Mouse (Mus musculus): ENCODE data around the gene Lrrk1.

Lrrk1 gene

GRCm38 (mm10) chr7:66228610-66228920, 159.6 kb downstream of the Lrrk1 start:
- DNase-seq (ENCODE audit: extremely low read depth, low read depth), result no peak

DNA sequence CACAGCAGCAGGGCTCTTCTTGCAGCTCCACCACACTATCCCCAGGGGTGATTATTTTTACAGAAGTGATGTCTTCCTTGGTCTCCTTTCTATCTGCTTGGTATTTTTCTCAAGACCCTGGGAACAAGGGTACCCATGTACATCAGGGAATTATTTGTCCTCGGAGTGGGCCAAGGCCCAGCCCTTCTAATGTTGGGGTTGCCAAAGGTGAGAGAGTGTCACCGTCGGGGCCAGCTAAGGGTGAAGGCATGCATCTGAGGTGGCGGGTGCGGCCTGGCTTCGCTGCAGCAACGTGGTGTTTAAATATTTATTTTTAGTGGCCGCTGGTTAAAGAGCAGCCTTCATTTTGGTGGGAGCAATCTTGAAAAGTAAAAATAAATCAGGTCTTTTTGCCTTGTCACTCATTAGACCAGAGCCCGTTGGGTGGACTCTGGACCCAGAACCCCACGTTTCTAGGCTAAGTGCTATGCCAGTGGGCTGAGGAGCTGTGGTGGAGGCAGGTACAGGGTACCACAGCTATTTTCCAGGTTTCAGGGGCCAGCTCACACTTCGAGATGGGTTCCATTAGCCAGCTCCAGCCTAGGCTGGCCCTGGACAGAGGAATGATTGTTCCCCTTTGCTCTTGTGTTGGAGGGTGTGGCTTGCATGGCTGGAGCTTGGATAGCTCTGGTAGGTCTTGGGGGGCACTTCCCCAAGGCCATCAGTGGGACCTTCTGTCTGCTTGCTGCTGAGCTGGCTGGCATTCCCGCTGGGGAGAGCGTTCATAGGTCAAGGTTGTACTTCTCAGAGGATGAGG, 160.1 kb downstream of the Lrrk1 start:
- DNase-seq (ENCODE audit: extremely low read depth, low read depth), result no peak

GRCm38 (mm10) chr7:66225881-66226280, 162.3 kb downstream of the Lrrk1 start:
- peak; percentile 35 for DNase-seq (ENCODE audit: extremely low read depth, low read depth)

- no peak for DNase-seq (ENCODE audit: extremely low read depth, low read depth)
Observed at GRCm38 (mm10) chr7:66224541-66224940, 163.6 kb downstream of the Lrrk1 start.

- no peak for DNase-seq (ENCODE audit: extremely low read depth, low read depth)
Observed at GRCm38 (mm10) chr7:66223731-66224130, 164.4 kb downstream of the Lrrk1 start.

GRCm38 (mm10) chr7:66222621-66223091, 165.5 kb downstream of the Lrrk1 start:
- no peak for DNase-seq (ENCODE audit: extremely low read depth, low read depth)

- DNase-seq (ENCODE audit: extremely low read depth, low read depth), result no peak
Observed at GRCm38 (mm10) chr7:66219794-66220227, 168.3 kb downstream of the Lrrk1 start.

DNA sequence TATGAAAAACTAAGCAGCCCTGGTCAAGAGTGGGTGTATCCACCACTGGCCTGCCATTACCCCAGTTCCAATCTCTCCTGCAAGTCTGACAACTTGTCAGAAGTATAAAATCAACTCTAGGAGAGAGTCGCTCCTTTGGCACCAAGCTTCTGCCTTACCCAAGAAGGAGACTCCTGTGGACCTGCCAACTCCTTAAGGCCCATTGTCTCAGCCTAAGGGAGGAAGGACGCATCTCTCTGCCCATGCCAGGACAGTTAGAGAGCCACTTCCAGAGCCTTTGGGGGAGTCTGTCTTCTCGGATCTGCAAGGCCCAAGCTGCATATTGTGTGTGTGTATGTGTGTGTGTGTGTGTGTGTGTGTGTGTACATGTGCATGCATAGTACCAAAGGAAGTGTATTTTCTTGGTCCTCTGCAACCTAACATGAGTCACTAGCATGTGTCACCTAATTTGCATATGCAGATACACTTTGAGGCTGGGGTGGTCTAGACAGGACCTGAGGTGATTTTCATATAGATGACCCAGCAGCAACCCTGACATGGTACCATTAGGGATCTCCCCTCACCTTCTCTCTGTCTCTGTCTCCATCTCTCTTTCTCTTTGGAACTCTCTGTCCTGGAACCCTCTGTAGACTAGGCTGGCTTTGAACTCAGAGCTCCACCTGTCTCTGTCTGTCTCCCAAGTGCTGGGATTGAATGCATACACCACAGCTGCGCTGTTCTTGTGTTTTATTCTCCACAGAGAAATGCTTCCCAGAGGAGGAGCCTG, 168.9 kb downstream of the Lrrk1 start:
- no peak for DNase-seq (ENCODE audit: extremely low read depth, low read depth)

DNA sequence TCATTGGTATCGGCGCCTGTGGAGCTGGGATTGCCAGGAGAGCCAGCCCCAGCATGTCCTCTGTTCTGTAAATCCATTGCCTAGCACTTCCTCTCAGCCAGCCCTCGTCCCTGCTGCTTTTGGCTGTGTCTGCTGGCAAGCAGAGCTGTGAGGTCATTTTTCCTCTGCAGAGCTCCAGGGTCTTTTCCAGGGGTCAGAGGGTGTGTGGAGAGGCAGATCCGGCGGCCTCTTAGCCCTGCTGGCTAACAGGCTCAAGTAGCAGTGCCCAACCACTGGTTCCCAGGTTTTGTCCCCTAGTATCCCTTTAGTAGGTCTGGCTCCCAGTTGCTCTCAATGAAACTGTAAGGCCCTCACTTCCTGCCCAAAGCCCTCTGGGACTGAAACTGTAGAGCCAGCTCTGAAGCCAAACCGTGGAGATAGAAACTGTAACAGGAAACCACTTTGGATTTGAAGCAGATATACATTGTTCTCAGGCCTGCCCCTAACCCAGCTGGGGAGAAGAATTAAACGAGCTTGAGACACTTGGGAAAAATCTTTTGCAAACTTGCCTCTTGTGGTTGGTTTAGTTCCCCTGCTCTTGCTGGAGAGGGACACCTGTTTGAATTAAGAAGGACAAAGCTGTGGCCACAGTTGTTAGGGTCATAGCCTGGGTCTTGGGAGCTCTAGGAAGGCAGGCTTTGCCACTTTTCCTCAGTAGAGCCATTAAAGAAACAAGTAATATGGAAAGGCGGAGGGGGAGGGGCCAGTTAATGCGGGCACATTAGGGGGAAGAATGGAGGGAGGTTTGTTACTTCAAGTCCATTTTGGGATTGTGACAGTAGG, 169.7 kb downstream of the Lrrk1 start:
- DNase-seq (ENCODE audit: extremely low read depth, low read depth), result no peak

GRCm38 (mm10) chr7:66217531-66218094, 170.5 kb downstream of the Lrrk1 start:
- no peak for DNase-seq (ENCODE audit: extremely low read depth, low read depth)

DNA sequence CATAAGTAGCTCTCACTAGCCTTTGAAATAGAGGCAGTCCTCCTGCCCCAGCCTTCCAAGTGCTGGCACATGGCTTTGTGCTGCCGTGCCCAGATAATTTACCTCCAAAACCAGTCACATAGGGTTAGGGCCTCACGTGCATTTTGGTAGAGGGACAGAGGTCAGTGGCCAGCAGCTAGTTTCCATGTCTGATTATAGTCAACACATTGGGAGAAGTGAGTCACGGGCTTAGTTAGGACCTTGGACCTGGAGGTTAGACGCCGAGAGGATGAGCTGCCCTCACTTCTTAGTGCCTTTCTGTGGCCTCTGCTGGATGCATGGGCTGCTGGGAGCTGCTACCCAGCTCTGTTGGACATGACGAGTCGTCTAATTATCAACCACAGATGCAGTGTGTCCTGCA, 171.1 kb downstream of the Lrrk1 start:
- DNase-seq (ENCODE audit: extremely low read depth, low read depth), result no peak

GRCm38 (mm10) chr7:66215911-66216310, 172.2 kb downstream of the Lrrk1 start:
- no peak for DNase-seq (ENCODE audit: extremely low read depth, low read depth)

- DNase-seq (ENCODE audit: extremely low read depth, low read depth), result no peak
Observed at GRCm38 (mm10) chr7:66214477-66214876, 173.7 kb downstream of the Lrrk1 start.

DNA sequence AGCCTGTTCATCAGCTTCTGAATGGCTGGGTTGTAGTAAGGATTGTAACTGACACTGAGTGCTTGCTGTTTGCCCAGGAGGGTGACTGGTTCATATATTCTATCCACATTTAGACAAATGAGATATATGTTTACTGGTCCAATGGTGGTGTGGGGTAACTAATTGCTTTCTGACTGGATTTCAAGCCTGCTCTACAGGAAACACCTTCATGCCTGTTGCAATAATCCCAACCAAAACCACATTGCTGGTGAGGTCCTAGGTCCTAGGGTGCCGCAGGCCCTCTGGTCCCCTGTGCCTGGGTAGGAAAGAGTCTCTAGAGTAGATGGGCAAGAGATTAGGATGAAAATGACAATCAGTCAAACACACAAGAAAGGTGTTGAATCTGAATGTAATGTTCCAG, 175.3 kb downstream of the Lrrk1 start:
- no peak for DNase-seq (ENCODE audit: extremely low read depth, low read depth)

DNA sequence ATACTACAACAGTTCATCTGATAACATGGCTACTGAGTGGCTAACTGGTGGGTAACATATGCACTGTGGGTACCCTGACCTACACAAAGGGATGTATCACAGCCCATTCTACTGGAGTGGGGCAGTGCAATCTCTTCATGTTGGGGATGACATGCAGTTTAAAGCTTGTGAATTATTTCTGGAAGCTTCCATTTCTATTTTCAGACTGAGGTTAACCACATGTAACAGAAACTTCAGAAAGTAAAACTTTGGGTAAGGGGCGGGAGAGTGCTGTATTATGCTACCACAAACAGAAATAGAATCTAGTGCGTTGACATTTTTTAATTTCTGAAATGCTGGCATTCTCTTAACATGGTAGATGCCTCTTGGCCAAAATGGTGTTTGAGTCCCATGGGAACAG, 178.2 kb downstream of the Lrrk1 start:
- no peak for DNase-seq (ENCODE audit: extremely low read depth, low read depth)

GRCm38 (mm10) chr7:66201657-66202056, 186.5 kb downstream of the Lrrk1 start:
- no peak for DNase-seq (ENCODE audit: extremely low read depth, low read depth)

DNA sequence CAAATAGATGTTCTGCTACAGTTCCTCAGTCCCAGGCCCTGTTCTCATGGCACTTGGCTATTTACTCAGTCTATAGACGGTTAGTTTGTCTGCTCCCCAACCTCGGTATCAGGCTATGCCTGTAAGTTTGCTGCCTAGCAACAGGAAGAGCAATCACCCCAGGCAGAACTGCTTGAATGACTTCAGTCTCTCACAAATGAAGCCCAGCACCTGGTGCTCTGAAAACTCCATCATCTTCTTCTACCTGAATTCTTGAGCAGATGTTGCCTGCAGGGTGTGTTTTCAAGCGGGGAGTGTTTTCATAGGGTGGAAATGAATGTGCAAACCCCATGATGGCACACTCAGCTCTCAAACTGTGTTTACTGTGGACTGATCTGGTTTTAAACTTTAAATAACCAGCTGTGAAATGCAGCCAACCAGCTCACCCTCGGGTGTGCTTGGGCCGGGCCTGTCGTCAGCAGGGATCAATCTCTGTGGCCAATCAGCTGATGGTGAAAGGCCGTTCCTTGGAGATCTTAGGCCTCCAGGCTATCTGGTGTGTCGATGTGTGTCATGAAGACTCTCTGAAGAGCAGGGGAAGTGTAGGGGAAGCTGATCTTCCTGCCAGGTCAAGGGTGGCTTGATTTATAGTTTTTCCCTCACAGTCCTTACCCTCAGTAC, 187.2 kb downstream of the Lrrk1 start:
- no peak for DNase-seq (ENCODE audit: extremely low read depth, low read depth)

DNA sequence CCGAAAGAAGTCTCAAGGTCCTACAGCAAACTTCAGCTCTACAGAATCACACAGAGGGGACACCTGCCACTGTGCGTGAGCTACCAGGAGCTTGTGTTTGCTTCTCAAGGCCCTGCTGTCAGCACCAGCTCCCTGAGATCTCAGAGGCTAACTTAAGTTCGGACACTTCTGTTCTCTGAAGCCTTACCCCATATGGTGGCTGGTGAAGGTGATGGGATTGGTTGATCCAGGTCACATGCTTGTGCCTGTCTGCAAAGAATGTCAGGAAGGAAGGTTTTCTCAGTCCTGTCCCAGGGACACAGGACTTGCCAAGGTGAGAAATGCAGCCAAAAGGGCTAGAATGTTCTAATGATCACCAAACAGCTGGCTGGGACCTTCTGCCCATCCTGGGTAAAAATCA, 187.8 kb downstream of the Lrrk1 start:
- DNase-seq (ENCODE audit: extremely low read depth, low read depth), result no peak

DNA sequence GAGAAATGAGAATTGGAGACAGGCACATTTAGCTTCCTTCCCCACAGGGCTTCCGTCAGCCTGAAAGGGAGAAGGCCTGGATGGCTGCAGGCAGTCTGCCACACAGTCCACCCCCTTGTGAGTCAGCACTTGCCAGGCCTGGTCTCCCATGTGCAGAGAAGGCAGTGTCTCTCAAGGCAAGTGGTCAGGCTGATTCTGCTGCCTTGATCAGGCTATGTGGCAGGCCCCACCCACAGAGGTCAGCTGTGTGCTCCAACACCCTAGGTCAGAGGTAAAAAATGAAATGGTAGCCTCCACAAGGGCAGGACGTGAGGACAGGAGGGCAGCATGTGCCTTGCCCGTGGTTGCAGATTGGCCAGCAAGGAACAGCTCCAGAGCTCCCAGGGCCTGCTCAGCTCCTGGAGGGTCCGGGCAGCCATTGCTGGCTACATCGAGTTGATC, 188.7 kb downstream of the Lrrk1 start:
- DNase-seq (ENCODE audit: extremely low read depth, low read depth), result no peak

DNA sequence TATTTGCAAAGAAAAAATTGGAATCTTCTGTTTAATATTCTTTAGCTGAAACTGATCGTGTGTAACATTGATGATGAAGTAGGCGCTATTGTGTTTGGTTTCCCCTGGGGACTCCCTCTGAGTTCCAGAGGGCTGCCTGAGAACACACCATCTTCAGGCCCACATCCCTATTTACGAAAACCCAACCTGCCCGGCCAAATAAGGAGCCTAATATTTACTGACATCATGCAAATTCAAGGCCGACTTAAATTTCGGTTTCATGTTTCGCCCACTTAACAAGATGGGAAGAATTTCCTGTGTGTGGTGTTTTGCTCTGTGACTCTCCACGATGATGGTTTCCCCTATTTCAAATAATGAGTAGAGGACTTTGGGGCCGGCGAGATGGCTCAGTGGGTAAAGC, 189.7 kb downstream of the Lrrk1 start:
- DNase-seq (ENCODE audit: extremely low read depth, low read depth), result no peak

Measured in MEL-GATA-1-ER (cell line).